In the genomic region with DNA sequence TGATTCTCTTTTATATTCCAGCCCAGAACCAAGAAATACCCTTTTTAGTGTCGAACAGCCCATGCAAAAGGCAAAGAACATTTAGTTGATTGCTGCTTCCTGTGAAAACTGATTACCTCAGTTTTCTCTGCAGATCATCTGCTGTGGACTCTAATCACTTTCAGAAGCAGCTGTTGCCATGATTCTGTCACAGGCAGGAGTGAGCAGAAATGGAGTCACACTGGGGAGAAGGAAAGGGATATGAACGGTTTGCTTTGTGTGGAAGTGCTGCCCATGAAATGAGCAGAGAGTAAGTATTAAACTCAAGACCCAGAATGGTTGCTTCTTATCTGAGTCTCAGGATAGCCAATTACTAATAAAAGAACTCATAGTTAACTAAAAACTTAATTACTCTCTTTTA, we compare ENCODE assay signal across 14 mouse cellular contexts.
"Had no signal": no experiment of that assay in that cellular context is flagged by ENCODE, and none has a peak within 500 bp of the region (broad histone marks: within the 10 kb centered on the region; RNA-seq: fewer than 3 reads in every experiment).

No protein-coding gene starts in this region.

- H3K27ac ChIP-seq: kidney, postnatal 0 days; layer of hippocampus, adult 2 months; liver, embryonic 13.5 days; midbrain, embryonic 15.5 days; neural tube, embryonic 13.5 days had no signal

- H3K9me3 ChIP-seq: liver, embryonic 13.5 days; midbrain, embryonic 15.5 days; neural tube, embryonic 13.5 days had no signal

- H3K36me3 ChIP-seq: liver, embryonic 13.5 days; midbrain, embryonic 15.5 days; neural tube, embryonic 13.5 days had no signal

- H3K27me3 ChIP-seq: liver, embryonic 13.5 days; midbrain, embryonic 15.5 days; neural tube, embryonic 13.5 days had no signal

- H3K4me1 ChIP-seq: liver, embryonic 13.5 days; midbrain, embryonic 15.5 days; neural tube, embryonic 13.5 days had no signal

- ATAC-seq: midbrain, embryonic 15.5 days had no signal

- DNase-seq: kidney, adult 2 months; kidney, postnatal 25 days; liver, embryonic 13.5 days; lung, adult 2 months; lung, postnatal 14 days; lung, postnatal 4 days; thymus, adult 18-20 months; thymus, postnatal 36 days had no signal

- H3K4me2 ChIP-seq: liver, embryonic 13.5 days; midbrain, embryonic 11.5 days; midbrain, embryonic 15.5 days; neural tube, embryonic 13.5 days had no signal

- H3K9ac ChIP-seq: liver, embryonic 13.5 days; midbrain, embryonic 15.5 days; neural tube, embryonic 13.5 days had no signal

- H3K4me3 ChIP-seq: layer of hippocampus, adult 2 months; liver, embryonic 13.5 days; midbrain, embryonic 15.5 days; myocyte; neural tube, embryonic 13.5 days had no signal
